8 mouse cellular contexts compared by ENCODE assay signal in the genomic region with DNA sequence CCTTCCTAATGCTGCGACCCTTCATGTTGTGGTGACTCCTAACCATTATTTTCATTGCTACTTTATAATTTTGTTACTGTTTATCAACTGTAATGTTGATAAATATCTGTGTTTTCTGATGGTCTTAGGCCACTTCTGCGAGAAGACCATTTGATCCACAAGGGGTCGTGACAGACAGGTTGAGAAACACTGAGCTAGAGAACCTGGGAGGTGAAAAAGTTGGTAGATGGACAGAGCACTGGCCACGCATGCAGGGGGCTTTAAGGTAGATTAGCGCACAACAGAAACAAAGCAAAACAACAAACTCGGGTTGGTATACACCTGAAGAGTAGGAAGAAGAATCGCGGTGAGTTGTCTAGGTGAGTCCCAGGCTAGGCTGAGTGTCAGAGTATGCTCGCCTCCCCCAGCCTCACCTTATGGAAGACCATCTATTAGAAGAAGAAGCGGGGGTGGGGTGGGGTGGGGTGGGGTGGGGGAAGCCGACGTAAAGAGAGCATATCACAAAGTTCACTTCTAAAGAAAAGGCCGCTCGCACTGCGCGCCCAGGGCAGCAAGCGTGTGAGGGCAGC. TPM values are rescaled to one million over a fixed set of nuclear protein-coding genes. Genes with fewer than 3 reads are reported as not detected.
A peak's percentile ranks its signal among the peaks of the same experiment; 100 is the strongest.
DNase-seq lines count a peak whose midpoint lies in the region; ATAC-seq and TF ChIP-seq lines count a peak whose summit lies in the region.

No protein-coding gene starts in this region.

- peak; percentile 8; the same call in 1 of the 2 replicates for ATAC-seq in heart, embryonic 11.5 days (replicated peaks; ENCODE audit: insufficient number of reproducible peaks, low FRiP score, low TSS enrichment)
- peak; percentile 10; the same call in 1 of the 2 replicates for ATAC-seq in forebrain, embryonic 12.5 days (ENCODE audit: low FRiP score)
- no peak for ATAC-seq in liver, embryonic 15.5 days (ENCODE audit: insufficient read depth)

- H3K4me2 ChIP-seq in heart, embryonic 11.5 days = peak overlapping the region; percentile 91
- peak overlapping the region; percentile 89 for H3K4me2 ChIP-seq in forebrain, embryonic 12.5 days
- H3K4me2 ChIP-seq in liver, embryonic 15.5 days = peak overlapping the region; percentile 56

- no peaks in the 10 kb centered on the region for H3K27me3 ChIP-seq in heart, embryonic 11.5 days (ENCODE audit: control insufficient read depth, insufficient read depth, low read length)
- no peaks in the 10 kb centered on the region for H3K27me3 ChIP-seq in ES-Bruce4 (ENCODE audit: control insufficient read depth, insufficient read depth, low read length, poor library complexity, severe bottlenecking)
- no peaks in the 10 kb centered on the region for H3K27me3 ChIP-seq in forebrain, embryonic 12.5 days
- H3K27me3 ChIP-seq in liver, embryonic 15.5 days = peaks cover 45% of the 10 kb centered on the region

- intact Hi-C loops in heart, postnatal 14 days (cut with DNase I) = loop anchor here (2.0 to 5.0 kb wide), 2 partner anchors 36 to 47 kb away; no protein-coding TSS in a partner anchor
- intact Hi-C loops in left cerebral cortex, postnatal 25 days (cut with DNase I) = loop anchor here (2.0 kb wide), 2 partner anchors 37 to 45 kb away; no protein-coding TSS in a partner anchor

- H3K4me1 ChIP-seq in heart, embryonic 11.5 days (ENCODE audit: control insufficient read depth, insufficient read depth, low read length) = peaks cover 12% of the 10 kb centered on the region
- no peaks in the 10 kb centered on the region for H3K4me1 ChIP-seq in ES-Bruce4 (ENCODE audit: control insufficient read depth, insufficient read depth, low read length)
- peaks cover 20% of the 10 kb centered on the region for H3K4me1 ChIP-seq in forebrain, embryonic 12.5 days
- H3K4me1 ChIP-seq in liver, embryonic 15.5 days (replicated peaks) = 0 out of 2 replicates have a peak, but pooled peaks cover 2% of the 10 kb centered on the region

- no peak for TF ChIP-seq CTCF in ES-Bruce4 (IDR thresholded peaks at IDR 0.05; ENCODE audit: low read depth, low read length)

- H3K36me3 ChIP-seq in heart, embryonic 11.5 days (ENCODE audit: control insufficient read depth, insufficient read depth, low read length) = no peaks in the 10 kb centered on the region
- H3K36me3 ChIP-seq in ES-Bruce4 (ENCODE audit: control insufficient read depth, insufficient read depth, low read length, poor library complexity, severe bottlenecking) = no peaks in the 10 kb centered on the region
- H3K36me3 ChIP-seq in forebrain, embryonic 12.5 days (replicated peaks) = no peaks in the 10 kb centered on the region
- no peaks in the 10 kb centered on the region for H3K36me3 ChIP-seq in liver, embryonic 15.5 days (replicated peaks)

- H3K9ac ChIP-seq in heart, embryonic 11.5 days (ENCODE audit: low read depth, low read length) = peak overlapping the region; percentile 92
- H3K9ac ChIP-seq in ES-Bruce4 (ENCODE audit: low read depth, poor library complexity, severe bottlenecking) = peak overlapping the region; percentile 33
- peak overlapping the region; percentile 86 for H3K9ac ChIP-seq in forebrain, embryonic 12.5 days
- H3K9ac ChIP-seq in liver, embryonic 15.5 days = no peak overlapping the region

- H3K9me3 ChIP-seq in heart, embryonic 11.5 days (replicated peaks; ENCODE audit: control insufficient read depth, low read length) = no peaks in the 10 kb centered on the region
- H3K9me3 ChIP-seq in ES-Bruce4 (replicated peaks; ENCODE audit: control insufficient read depth, insufficient read depth, low read length, poor library complexity, severe bottlenecking) = no peaks in the 10 kb centered on the region
- H3K9me3 ChIP-seq in forebrain, embryonic 12.5 days = no peaks in the 10 kb centered on the region
- no peaks in the 10 kb centered on the region for H3K9me3 ChIP-seq in liver, embryonic 15.5 days (replicated peaks)

- 8% methylated on average over 17 of the region's 17 CpGs for WGBS in heart, embryonic 11.5 days (ENCODE audit: insufficient replicate concordance)
- 7% methylated on average over 17 of the region's 17 CpGs for WGBS in forebrain, embryonic 12.5 days
- 7% methylated on average over 17 of the region's 17 CpGs for WGBS in liver, embryonic 15.5 days (ENCODE audit: insufficient replicate concordance)

- no peak for DNase-seq in heart, postnatal 14 days
- DNase-seq in right cerebral cortex, adult 18-20 months = no peak
- no peak for DNase-seq in left cerebral cortex, postnatal 25 days (ENCODE audit: low spot score in 2 of 2)
- no peak for DNase-seq in urinary bladder, postnatal 36 days (ENCODE audit: low spot score in 2 of 2)

- TF ChIP-seq EP300 in ES-Bruce4 (IDR thresholded peaks at IDR 0.05; ENCODE audit: insufficient read depth, low read depth, low read length) = no peak

- peak overlapping the region; percentile 94 for H3K4me3 ChIP-seq in heart, embryonic 11.5 days (ENCODE audit: low read depth, low read length)
- H3K4me3 ChIP-seq in ES-Bruce4 (ENCODE audit: low read depth, low read length) = peak overlapping the region; percentile 89
- peak overlapping the region; percentile 83 for H3K4me3 ChIP-seq in forebrain, embryonic 12.5 days (replicated peaks)
- peak overlapping the region; percentile 58 for H3K4me3 ChIP-seq in liver, embryonic 15.5 days (replicated peaks)

- 0 out of 2 replicates have a peak overlapping the region, but pooled peaks have one; percentile 77 for H3K27ac ChIP-seq in heart, embryonic 11.5 days (ENCODE audit: low read depth, low read length)
- no peak overlapping the region for H3K27ac ChIP-seq in ES-Bruce4 (ENCODE audit: insufficient read depth, low read length)
- H3K27ac ChIP-seq in forebrain, embryonic 12.5 days = peak overlapping the region; percentile 85
- no peak overlapping the region for H3K27ac ChIP-seq in liver, embryonic 15.5 days (replicated peaks)

- TF ChIP-seq POLR2A in ES-Bruce4 (IDR thresholded peaks at IDR 0.05; ENCODE audit: insufficient read depth, low read length) = no peak

RNA-seq across cellular contexts. Expression of gene Zfp697, which starts 0.5 kb away (rescaled TPM):
- polyA plus RNA-seq in heart, embryonic 11.5 days (2014; fragmentation: Nextera tagmentation; extraction: Ambion mirVana) = 8.2 and 12.1 TPM in 2 replicates
- 1 to 10 TPM; 6.1 to 7.3 TPM for total RNA-seq in heart, postnatal 14 days (2021)
- 7.3 and 8.2 TPM in 2 replicates for polyA plus RNA-seq in ES-Bruce4 (2011; ENCODE audit: insufficient read depth, insufficient read length, low read depth, missing spikeins)
- 8.8 and 9.8 TPM in 2 replicates for polyA plus RNA-seq in forebrain, embryonic 12.5 days (2016; fragmentation: Nextera tagmentation; extraction: Ambion mirVana)
- polyA plus RNA-seq in liver, embryonic 15.5 days (2015; fragmentation: Nextera tagmentation; extraction: Ambion mirVana) = 1.9 and 2.1 TPM in 2 replicates
- total RNA-seq in left cerebral cortex, postnatal 25 days (2021) = 10 to 100 TPM; 33.6 to 34.9 TPM

RNA-seq across cellular contexts. Expression of gene Phgdh, which starts 42.0 kb away (rescaled TPM):
- polyA plus RNA-seq in heart, embryonic 11.5 days (2014; fragmentation: Nextera tagmentation; extraction: Ambion mirVana) = 116 and 119 TPM in 2 replicates
- total RNA-seq in heart, postnatal 14 days (2021) = 1 to 10 TPM; 4.0 to 4.6 TPM
- polyA plus RNA-seq in ES-Bruce4 (2011; ENCODE audit: insufficient read depth, insufficient read length, low read depth, missing spikeins) = 118 and 125 TPM in 2 replicates
- polyA plus RNA-seq in forebrain, embryonic 12.5 days (2016; fragmentation: Nextera tagmentation; extraction: Ambion mirVana) = 274 and 277 TPM in 2 replicates
- 208 and 233 TPM in 2 replicates for polyA plus RNA-seq in liver, embryonic 15.5 days (2015; fragmentation: Nextera tagmentation; extraction: Ambion mirVana)
- 10 to 100 TPM; 51.7 to 54.5 TPM for total RNA-seq in left cerebral cortex, postnatal 25 days (2021)

Comparison
In these comparisons a context has a peak if more than half of its experiments do, and no peak if none do; other contexts are left out.
1. H3K27ac ChIP-seq: peak in heart, embryonic 11.5 days (single experiment) and forebrain, embryonic 12.5 days (single experiment); none in ES-Bruce4 (single experiment) and liver, embryonic 15.5 days (single experiment).
2. Peak in every context shown above with its lines, with median percentiles within 50 percentile points of each other: H3K4me2 ChIP-seq and H3K4me3 ChIP-seq.